ENCODE assay signal across 21 mouse cellular contexts in genomic region chr4:104674706-104675105, GRCm38 (mm10).
"Had no signal": no experiment of that assay in that cellular context is flagged by ENCODE, and none has a peak within 500 bp of the region (broad histone marks: within the 10 kb centered on the region; RNA-seq: fewer than 3 reads in every experiment).

No protein-coding gene starts in this region.

- ATAC-seq: forebrain, embryonic 15.5 days; forebrain, postnatal 0 days; hindbrain, postnatal 0 days; intestine, embryonic 16.5 days; liver, embryonic 12.5 days had no signal

- DNase-seq: forebrain, postnatal 0 days; gastrocnemius, postnatal 14 days; gastrocnemius, postnatal 36 days; heart, adult 18-20 months; heart, postnatal 10 days; heart, postnatal 36 days; layer of hippocampus, adult 9-11 months; layer of hippocampus, postnatal 36 days; left cerebral cortex, postnatal 4 days had no signal

- H3K4me2 ChIP-seq: forebrain, embryonic 15.5 days; heart, embryonic 12.5 days; hindbrain, embryonic 13.5 days; hindbrain, embryonic 15.5 days; limb, embryonic 13.5 days; limb, embryonic 15.5 days; liver, embryonic 12.5 days had no signal

- H3K9ac ChIP-seq: forebrain, embryonic 15.5 days; forebrain, postnatal 0 days; heart, embryonic 12.5 days; hindbrain, embryonic 13.5 days; hindbrain, embryonic 15.5 days; limb, embryonic 13.5 days; limb, embryonic 15.5 days; liver, embryonic 12.5 days; liver, embryonic 14.5 days had no signal

- H3K9me3 ChIP-seq: forebrain, embryonic 15.5 days; heart, embryonic 10.5 days; heart, embryonic 12.5 days; hindbrain, embryonic 13.5 days; hindbrain, embryonic 15.5 days; limb, embryonic 13.5 days; limb, embryonic 15.5 days; liver, embryonic 12.5 days had no signal

- H3K27me3 ChIP-seq: forebrain, embryonic 15.5 days; heart, embryonic 12.5 days; hindbrain, embryonic 13.5 days; hindbrain, embryonic 15.5 days; limb, embryonic 13.5 days; limb, embryonic 15.5 days; liver, embryonic 12.5 days had no signal

- H3K36me3 ChIP-seq: forebrain, embryonic 15.5 days; heart, embryonic 10.5 days; heart, embryonic 12.5 days; hindbrain, embryonic 13.5 days; hindbrain, embryonic 15.5 days; limb, embryonic 13.5 days; limb, embryonic 15.5 days; liver, embryonic 12.5 days had no signal

- H3K27ac ChIP-seq: forebrain, embryonic 15.5 days; heart, embryonic 10.5 days; hindbrain, embryonic 13.5 days; hindbrain, embryonic 15.5 days; hindbrain, postnatal 0 days; kidney, postnatal 0 days; limb, embryonic 13.5 days; limb, embryonic 15.5 days; liver, embryonic 12.5 days; liver, embryonic 14.5 days had no signal

- H3K4me1 ChIP-seq: heart, embryonic 10.5 days; heart, embryonic 12.5 days; hindbrain, embryonic 15.5 days; limb, embryonic 13.5 days; limb, embryonic 15.5 days; liver, embryonic 12.5 days had no signal

- H3K4me3 ChIP-seq: forebrain, embryonic 15.5 days; heart, embryonic 10.5 days; heart, embryonic 12.5 days; hindbrain, embryonic 13.5 days; hindbrain, embryonic 15.5 days; limb, embryonic 13.5 days; limb, embryonic 15.5 days; liver, embryonic 12.5 days had no signal
